Mouse (Mus musculus) limb, embryonic 14.5 days (tissue): ENCODE results near the gene Mettl8. TPM values are rescaled to one million over a fixed set of nuclear protein-coding genes. Genes with fewer than 3 reads are reported as not detected.

Experiments used
- ATAC-seq: fragments of 200-750 bp; cut with Nextera tagmentation; 2 replicates; pipeline ENCODE4 v1.8.0; 2017; ENCODE audit warnings: low read depth, moderate number of reproducible peaks, moderate TSS enrichment; ENCODE audit not compliant: low FRiP score
- DNase-seq: peaks from one replicate; pipeline ENCODE4 v3.0.0-alpha.2; 2015; ENCODE audit warnings: low spot score
- H3K27ac ChIP-seq: fragments of 300-500 bp; sonication (generic); replicated peaks from 2 replicates; pipeline ENCODE4 v1.5.1; 2014; ENCODE audit warnings: low read depth, mild to moderate bottlenecking, low read length, moderate library complexity, mixed read lengths
- H3K27me3 ChIP-seq: fragments of 300-500 bp; sonication (generic); 2 replicates; pipeline ENCODE4 v1.6.1; 2014; ENCODE audit warnings: low read length, mixed read lengths; ENCODE audit not compliant: control insufficient read depth, insufficient read depth
- H3K36me3 ChIP-seq: fragments of 300-500 bp; sonication (generic); 2 replicates; pipeline ENCODE4 v1.6.1; 2014; ENCODE audit warnings: mild to moderate bottlenecking, low read length, moderate library complexity, mixed read lengths; ENCODE audit not compliant: control insufficient read depth, insufficient read depth
- H3K4me1 ChIP-seq: fragments of 300-500 bp; sonication (generic); 2 replicates; pipeline ENCODE4 v1.6.1; 2014; ENCODE audit warnings: antibody characterized with exemption, low read length, mixed read lengths; ENCODE audit not compliant: control insufficient read depth, insufficient read depth
- H3K4me2 ChIP-seq: fragments of 300-500 bp; sonication (generic); replicated peaks from 2 replicates; pipeline ENCODE4 v1.6.1; 2014; ENCODE audit warnings: low read depth, mild to moderate bottlenecking, low read length, moderate library complexity; ENCODE audit not compliant: severe bottlenecking
- H3K4me3 ChIP-seq: fragments of 300-500 bp; sonication (generic); replicated peaks from 2 replicates; pipeline ENCODE4 v1.5.1; 2014; ENCODE audit warnings: low read length
- H3K9ac ChIP-seq: fragments of 300-500 bp; sonication (generic); 2 replicates; pipeline ENCODE4 v1.6.1; 2014; ENCODE audit warnings: mild to moderate bottlenecking, low read depth, low read length, moderate library complexity; ENCODE audit not compliant: severe bottlenecking
- H3K9me3 ChIP-seq: fragments of 300-500 bp; sonication (generic); 2 replicates; pipeline ENCODE4 v1.6.1; 2016; ENCODE audit warnings: low read length; ENCODE audit not compliant: control insufficient read depth
- POLR2A ChIP-seq: fragments of 200-500 bp; IDR thresholded peaks from 2 replicates; pipeline ENCODE4 v1.8.0; 2012; ENCODE audit warnings: inconsistent platforms, mild to moderate bottlenecking, moderate library complexity, borderline replicate concordance; ENCODE audit not compliant: insufficient read depth, insufficient read length; ENCODE audit errors: extremely low read depth
- WGBS: fragments of 180-500 bp; shearing (Covaris S2); extraction: QIAGEN DNeasy Blood & Tissue Kit; methylation state at CpG from one replicate; pipeline ENCODE4 v1.1.7; 2014; 5-methylcytosine and 5-hydroxymethylcytosine counted together
- polyA plus RNA-seq, 2 experiments: library from polyadenylated mRNA; depleted of rRNA in 1 of 2; stranded (reverse) in 1 of 2; unstranded in 1 of 2; fragments of >200 nt; fragmentation: Nextera tagmentation in 1 of 2; extraction: Ambion mirVana in 1 of 2; gene quantifications; 2 replicates each; pipeline versions ENCODE4 v1.2.1 to v1.2.3; 2012 to 2014

The Mettl8 gene
- polyA plus RNA-seq, 2 experiments: 13.6 to 14.8 TPM

DNA sequence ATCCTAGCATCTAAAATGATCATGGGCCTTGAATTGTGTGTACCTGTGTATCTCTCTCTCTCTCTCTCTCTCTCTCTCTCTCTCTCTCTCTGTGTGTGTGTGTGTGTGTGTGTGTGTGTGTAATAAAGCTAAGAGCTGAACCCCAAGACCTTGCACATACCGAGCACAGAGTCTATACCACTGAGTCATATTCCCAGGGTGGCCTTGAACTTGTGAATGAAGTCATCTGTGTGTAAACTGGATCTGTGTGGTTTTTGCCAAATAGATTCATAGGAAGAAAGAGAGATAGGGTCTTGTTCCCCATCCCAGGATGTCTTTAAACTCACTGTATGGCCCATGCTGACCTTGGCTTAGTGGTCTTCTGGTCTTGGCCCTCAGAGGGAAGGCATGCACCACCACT lies 121.9 kb downstream of the Mettl8 start:
- no peaks in the 10 kb centered on the region for H3K27me3 ChIP-seq
- no peak for DNase-seq
- H3K9me3 ChIP-seq: no peaks in the 10 kb centered on the region
- no peak overlapping the region for H3K27ac ChIP-seq
- ATAC-seq: no peak
- no peak overlapping the region for H3K4me3 ChIP-seq
- no peak for TF ChIP-seq POLR2A
- H3K4me1 ChIP-seq: no peaks in the 10 kb centered on the region
- no peak overlapping the region for H3K9ac ChIP-seq
- H3K36me3 ChIP-seq: no peaks in the 10 kb centered on the region
- WGBS: 93% methylated on average over 1 of the region's 1 CpGs
- H3K4me2 ChIP-seq: no peak overlapping the region

DNA sequence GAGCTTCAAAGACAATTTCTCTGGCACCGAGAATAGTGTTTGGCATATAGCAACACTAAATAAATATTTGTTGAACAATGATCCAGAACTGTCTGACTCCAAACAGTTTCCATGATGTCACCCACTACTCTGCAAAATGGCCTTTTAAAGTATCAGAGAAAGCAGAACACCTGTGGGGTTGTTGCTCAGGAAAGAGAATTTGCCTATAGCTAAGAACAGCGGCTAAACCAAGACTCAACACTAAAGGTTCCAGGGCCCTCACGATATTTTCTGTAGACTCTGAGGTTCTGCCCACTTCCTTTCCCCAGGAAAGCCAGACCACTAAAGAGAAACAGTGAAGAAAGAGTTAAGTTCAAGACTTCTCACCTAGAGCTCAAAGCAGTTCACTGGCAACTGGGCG lies 122.4 kb downstream of the Mettl8 start:
- Histone ChIP-seq H3K4me3 (no peak overlapping the region), H3K27me3 (no peaks in the 10 kb centered on the region), H3K27ac (no peak overlapping the region), H3K4me2 (no peak overlapping the region), H3K9ac (no peak overlapping the region), H3K4me1 (no peaks in the 10 kb centered on the region), H3K9me3 (no peaks in the 10 kb centered on the region), H3K36me3 (no peaks in the 10 kb centered on the region)
- no peak for TF ChIP-seq POLR2A
- no peak for ATAC-seq
- 80% methylated on average over 4 of the region's 4 CpGs for WGBS
- no peak for DNase-seq

DNA sequence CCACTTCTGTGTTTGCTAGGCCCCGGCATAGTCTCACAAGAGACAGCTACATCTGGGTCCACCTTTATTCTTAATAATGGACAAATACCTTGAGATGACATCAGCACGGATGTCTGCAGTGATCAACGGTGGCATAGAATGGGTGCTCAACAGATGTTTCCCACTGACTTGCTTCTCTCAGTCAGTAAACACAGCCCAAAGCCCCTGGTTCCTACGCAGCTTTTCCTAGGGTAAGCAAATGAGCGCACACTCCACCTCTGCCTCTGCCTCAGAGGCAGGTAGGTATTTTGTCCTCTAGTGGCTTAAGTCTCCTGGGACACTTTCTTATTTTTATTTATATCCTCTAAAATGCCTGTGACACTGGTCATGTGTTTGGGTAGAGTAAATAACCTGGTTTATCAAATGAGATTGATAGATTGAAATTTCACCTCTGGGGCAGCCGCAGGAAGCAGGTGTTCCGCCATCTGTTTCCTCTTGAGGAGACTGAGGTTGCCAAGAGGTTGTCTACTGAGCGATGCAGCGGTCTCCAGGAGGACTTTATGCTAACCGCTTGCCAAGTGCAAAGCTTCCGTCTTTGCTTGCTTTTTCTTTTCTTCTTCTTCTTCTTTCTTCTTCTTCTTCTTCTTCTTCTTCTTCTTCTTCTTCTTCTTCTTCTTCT lies 124.6 kb downstream of the Mettl8 start:
- no peak overlapping the region for H3K4me3 ChIP-seq
- H3K36me3 ChIP-seq: no peaks in the 10 kb centered on the region
- TF ChIP-seq POLR2A: no peak
- peak; percentile 55 for DNase-seq
- H3K9me3 ChIP-seq: no peaks in the 10 kb centered on the region
- no peaks in the 10 kb centered on the region for H3K27me3 ChIP-seq
- WGBS: 74% methylated on average over 11 of the region's 11 CpGs
- no peak for ATAC-seq
- H3K4me2 ChIP-seq: no peak overlapping the region
- H3K4me1 ChIP-seq: no peaks in the 10 kb centered on the region
- H3K9ac ChIP-seq: no peak overlapping the region
- H3K27ac ChIP-seq: no peak overlapping the region

DNA sequence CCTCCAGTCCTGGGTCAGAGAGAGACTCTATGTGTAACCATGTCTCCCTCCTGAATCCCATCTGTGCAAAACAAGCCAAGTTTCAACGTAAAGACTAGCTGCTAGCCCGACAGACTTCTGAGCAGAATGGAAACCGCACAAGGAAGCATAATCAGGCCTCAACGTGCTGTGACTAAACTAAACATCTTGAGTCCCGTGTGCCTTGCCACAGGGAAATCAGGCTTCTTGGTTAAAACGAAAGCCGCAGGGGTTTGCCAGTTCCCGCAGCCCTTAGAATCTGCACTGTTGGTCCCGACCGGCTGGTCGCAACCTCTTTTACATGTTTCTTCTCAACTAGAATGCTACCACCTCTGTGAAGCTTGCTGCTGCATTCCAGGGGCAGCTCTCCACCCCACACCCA lies 125.7 kb downstream of the Mettl8 start:
- Histone ChIP-seq H3K9ac (no peak overlapping the region), H3K36me3 (no peaks in the 10 kb centered on the region), H3K27ac (no peak overlapping the region), H3K4me1 (no peaks in the 10 kb centered on the region), H3K9me3 (no peaks in the 10 kb centered on the region), H3K4me3 (no peak overlapping the region), H3K4me2 (no peak overlapping the region), H3K27me3 (no peaks in the 10 kb centered on the region)
- no peak for DNase-seq
- WGBS: 79% methylated on average over 11 of the region's 11 CpGs
- no peak for ATAC-seq
- no peak for TF ChIP-seq POLR2A

DNA sequence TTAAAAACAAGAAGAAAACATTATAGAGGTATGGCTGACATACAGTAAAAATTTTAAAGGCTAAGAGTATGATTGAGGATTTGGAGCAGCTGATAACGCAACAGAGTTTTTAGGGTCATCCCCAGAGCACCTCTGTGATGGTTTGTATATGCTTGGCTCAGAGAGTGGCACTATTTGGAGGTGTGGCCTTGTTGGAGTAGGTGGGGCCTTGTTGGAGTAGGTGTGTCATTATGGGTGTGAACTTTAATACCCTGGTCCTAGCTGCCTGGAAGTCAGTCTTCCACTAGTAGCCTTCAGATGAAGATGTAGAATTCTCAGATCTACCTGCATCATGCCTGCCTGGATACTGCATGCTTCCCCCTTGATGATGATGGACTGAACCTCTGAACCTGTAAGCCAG lies 131.3 kb downstream of the Mettl8 start:
- H3K4me2 ChIP-seq: no peak overlapping the region
- ATAC-seq (no peak), DNase-seq (no peak)
- no peaks in the 10 kb centered on the region for H3K27me3 ChIP-seq
- no peak overlapping the region for H3K27ac ChIP-seq
- H3K36me3 ChIP-seq: no peaks in the 10 kb centered on the region
- H3K4me3 ChIP-seq: no peak overlapping the region
- H3K4me1 ChIP-seq: peaks cover 7% of the 10 kb centered on the region
- no peak for TF ChIP-seq POLR2A
- WGBS: 76% methylated on average over 1 of the region's 1 CpGs
- no peak overlapping the region for H3K9ac ChIP-seq
- no peaks in the 10 kb centered on the region for H3K9me3 ChIP-seq
